9 mouse cellular contexts compared by ENCODE assay signal in genomic region chr13:41703618-41704017, GRCm38 (mm10).
DNase-seq lines count a peak whose midpoint lies in the region; ATAC-seq and TF ChIP-seq lines count a peak whose summit lies in the region.
"Had no signal": no experiment of that assay in that cellular context is flagged by ENCODE, and none has a peak within 500 bp of the region (broad histone marks: within the 10 kb centered on the region; RNA-seq: fewer than 3 reads in every experiment).

No protein-coding gene starts in this region.

- ATAC-seq in liver, postnatal 0 days: peak; percentile 21; the same call in 1 of the 2 replicates
- ATAC-seq in liver, embryonic 11.5 days (replicated peaks; ENCODE audit: low FRiP score): no peak
- ATAC-seq in heart, embryonic 12.5 days (ENCODE audit: insufficient number of reproducible peaks, low FRiP score): peak; percentile 45
- no peak for ATAC-seq in CD4-positive, CD25-positive, alpha-beta regulatory T cell, adult 4 months

- H3K27me3 ChIP-seq in liver, postnatal 0 days (ENCODE audit: insufficient read depth, low read length): no peaks in the 10 kb centered on the region
- no peaks in the 10 kb centered on the region for H3K27me3 ChIP-seq in liver, embryonic 11.5 days (replicated peaks; ENCODE audit: control insufficient read depth, insufficient read depth, low read length)
- H3K27me3 ChIP-seq in heart, embryonic 12.5 days (replicated peaks): no peaks in the 10 kb centered on the region
- H3K27me3 ChIP-seq: neural tube, embryonic 12.5 days had no signal

- no peak overlapping the region for H3K9ac ChIP-seq in liver, postnatal 0 days (replicated peaks)
- H3K9ac ChIP-seq in liver, embryonic 11.5 days (ENCODE audit: low read depth, low read length): no peak overlapping the region
- no peak overlapping the region for H3K9ac ChIP-seq in heart, embryonic 12.5 days
- H3K9ac ChIP-seq: neural tube, embryonic 12.5 days had no signal

- H3K27ac ChIP-seq in liver, postnatal 0 days (ENCODE audit: low read depth): no peak overlapping the region
- H3K27ac ChIP-seq in liver, embryonic 11.5 days (ENCODE audit: low read depth, low read length): no peak overlapping the region
- H3K27ac ChIP-seq in heart, embryonic 12.5 days (ENCODE audit: poor library complexity, severe bottlenecking): peak overlapping the region; percentile 59; the same call in 1 of the 2 replicates
- H3K27ac ChIP-seq: neural tube, embryonic 12.5 days had no signal

- H3K9me3 ChIP-seq in liver, postnatal 0 days (ENCODE audit: low read length): no peaks in the 10 kb centered on the region
- H3K9me3 ChIP-seq in liver, embryonic 11.5 days (ENCODE audit: control insufficient read depth, low read length): no peaks in the 10 kb centered on the region
- no peaks in the 10 kb centered on the region for H3K9me3 ChIP-seq in heart, embryonic 12.5 days (replicated peaks)
- H3K9me3 ChIP-seq: neural tube, embryonic 12.5 days had no signal

- H3K4me2 ChIP-seq in liver, postnatal 0 days (ENCODE audit: low read depth, low read length): no peak overlapping the region
- no peak overlapping the region for H3K4me2 ChIP-seq in liver, embryonic 11.5 days
- H3K4me2 ChIP-seq in heart, embryonic 12.5 days: no peak overlapping the region
- H3K4me2 ChIP-seq: neural tube, embryonic 12.5 days had no signal

- 53% methylated on average over 8 of the region's 8 CpGs for WGBS in liver, postnatal 0 days (ENCODE audit: insufficient replicate concordance)
- WGBS in liver, embryonic 11.5 days: 67% methylated on average over 8 of the region's 8 CpGs
- WGBS in heart, embryonic 12.5 days: 51% methylated on average over 8 of the region's 8 CpGs

- no peaks in the 10 kb centered on the region for H3K36me3 ChIP-seq in liver, postnatal 0 days (replicated peaks; ENCODE audit: insufficient read depth, low read length)
- no peaks in the 10 kb centered on the region for H3K36me3 ChIP-seq in liver, embryonic 11.5 days (ENCODE audit: control insufficient read depth, insufficient read depth, low read length)
- H3K36me3 ChIP-seq in heart, embryonic 12.5 days: no peaks in the 10 kb centered on the region
- H3K36me3 ChIP-seq: neural tube, embryonic 12.5 days had no signal

- no peak overlapping the region for H3K4me3 ChIP-seq in liver, postnatal 0 days (ENCODE audit: low read depth, low read length)
- no peak overlapping the region for H3K4me3 ChIP-seq in liver, embryonic 11.5 days (ENCODE audit: low read depth, low read length)
- no peak overlapping the region for H3K4me3 ChIP-seq in heart, embryonic 12.5 days
- H3K4me3 ChIP-seq: neural tube, embryonic 12.5 days had no signal

- TF ChIP-seq CTCF in liver, postnatal 0 days (IDR thresholded peaks at IDR 0.05; ENCODE audit: low read depth): no peak

- TF ChIP-seq EP300 in liver, postnatal 0 days (IDR thresholded peaks at IDR 0.05; ENCODE audit: low read depth): no peak

- no peaks in the 10 kb centered on the region for H3K4me1 ChIP-seq in liver, postnatal 0 days (ENCODE audit: insufficient read depth)
- no peaks in the 10 kb centered on the region for H3K4me1 ChIP-seq in liver, embryonic 11.5 days (replicated peaks; ENCODE audit: control insufficient read depth, insufficient read depth, low read length)
- H3K4me1 ChIP-seq in heart, embryonic 12.5 days (replicated peaks): peaks cover 53% of the 10 kb centered on the region
- H3K4me1 ChIP-seq: neural tube, embryonic 12.5 days had no signal

- no peak for DNase-seq in liver, postnatal 0 days
- no peak for DNase-seq in liver, embryonic 11.5 days (ENCODE audit: low spot score)
- peak; percentile 56 to 58 for DNase-seq in lung, adult 18-20 months
- no peak for DNase-seq in cerebellum, adult 9-11 months
- DNase-seq in layer of hippocampus, adult 9-11 months: no peak
- DNase-seq: right cerebral cortex, postnatal 25 days had no signal

Comparison
In these comparisons a context has a peak if more than half of its experiments do, and no peak if none do; other contexts are left out.
1. ATAC-seq: peak in liver, postnatal 0 days (single experiment) and heart, embryonic 12.5 days (single experiment); none in liver, embryonic 11.5 days (single experiment) and CD4-positive, CD25-positive, alpha-beta regulatory T cell, adult 4 months (single experiment).
2. DNase-seq: peak in lung, adult 18-20 months (2 of 2); none in liver, postnatal 0 days (single experiment), liver, embryonic 11.5 days (single experiment), cerebellum, adult 9-11 months (single experiment) and layer of hippocampus, adult 9-11 months (single experiment).